Mouse (Mus musculus) cerebellum, adult 8-10 months (tissue): ENCODE measurements at regions not wholly inside any gene's neighbourhood (a gene's known extent, or its start where the extent isn't known, plus 50 kb on each side); places are given as distances from the start of the nearest gene placed in this dataset.
"Not testable (repeated sequence)": the region's sequence is repeated elsewhere in the genome, so short reads cannot be mapped to it uniquely, and the experiment has no call there.

Experiments used
- DNase-seq: peaks from one replicate; pipeline ENCODE4 v3.0.0; 2022

DNA sequence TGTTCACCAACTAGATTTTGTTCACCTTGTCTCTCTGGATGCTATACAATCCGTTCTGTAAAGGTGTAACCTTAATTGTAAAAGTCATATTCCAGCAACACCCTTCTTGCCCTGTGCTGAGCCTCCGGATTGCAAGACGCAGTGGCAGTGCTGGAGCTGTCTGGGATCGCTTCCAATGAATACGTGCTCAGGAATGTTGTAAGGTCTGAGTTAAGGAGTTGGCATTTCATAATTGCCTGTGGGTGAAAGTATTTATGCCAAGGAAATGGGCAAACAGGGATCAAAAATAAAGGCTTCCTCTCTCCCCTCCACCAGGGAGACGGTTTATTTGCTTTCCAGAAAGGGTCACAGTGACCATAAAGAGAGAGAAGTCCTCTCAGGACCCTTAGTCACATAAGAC, 93.3 kb downstream of the Apob start:
- no peak for DNase-seq

DNA sequence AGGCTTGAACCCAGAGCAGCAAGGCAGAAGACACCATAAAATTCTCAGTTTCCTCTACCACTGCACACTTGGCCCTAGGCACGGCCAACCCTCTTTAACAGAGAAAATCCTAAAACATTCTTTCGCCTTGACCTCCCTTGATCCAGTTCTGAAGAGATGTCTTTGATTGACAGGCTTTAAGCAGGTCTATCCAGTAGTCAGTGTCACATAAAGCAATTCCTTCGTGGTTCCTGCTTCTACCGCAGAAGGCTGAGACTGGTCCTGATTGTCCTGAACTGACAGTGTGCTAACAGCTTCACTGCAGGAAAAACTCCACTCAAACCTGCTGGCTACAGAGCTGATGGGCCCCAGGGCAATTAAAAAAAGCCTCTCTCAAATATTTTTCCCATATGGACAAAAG, 93.8 kb downstream of the Apob start:
- no peak for DNase-seq

DNA sequence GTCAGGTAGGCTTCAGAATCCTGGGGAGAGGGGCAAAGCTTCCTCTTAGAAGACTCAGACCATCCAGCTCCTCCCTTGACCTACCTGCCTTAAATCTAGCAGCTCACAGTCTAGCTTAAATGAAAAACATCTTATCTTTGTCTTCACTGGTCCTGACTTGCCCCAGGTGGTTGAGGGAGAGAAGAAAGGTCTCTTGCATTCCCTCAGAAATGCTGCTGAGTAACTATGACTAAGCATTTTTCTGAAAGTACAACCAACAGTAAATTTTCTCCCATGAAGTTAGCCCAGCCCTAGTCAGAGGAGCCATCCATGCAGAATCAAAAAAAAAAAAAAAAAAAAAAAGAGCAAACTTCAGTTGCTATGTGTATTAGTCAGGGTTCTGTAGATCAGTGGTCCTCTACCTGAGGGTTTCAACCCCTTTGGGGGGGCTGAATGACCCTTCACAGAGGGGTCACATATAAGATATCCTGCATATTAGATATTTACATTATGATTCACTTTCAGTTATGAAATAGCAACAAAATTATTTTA, 98.6 kb downstream of the Apob start:
- DNase-seq = no peak

DNA sequence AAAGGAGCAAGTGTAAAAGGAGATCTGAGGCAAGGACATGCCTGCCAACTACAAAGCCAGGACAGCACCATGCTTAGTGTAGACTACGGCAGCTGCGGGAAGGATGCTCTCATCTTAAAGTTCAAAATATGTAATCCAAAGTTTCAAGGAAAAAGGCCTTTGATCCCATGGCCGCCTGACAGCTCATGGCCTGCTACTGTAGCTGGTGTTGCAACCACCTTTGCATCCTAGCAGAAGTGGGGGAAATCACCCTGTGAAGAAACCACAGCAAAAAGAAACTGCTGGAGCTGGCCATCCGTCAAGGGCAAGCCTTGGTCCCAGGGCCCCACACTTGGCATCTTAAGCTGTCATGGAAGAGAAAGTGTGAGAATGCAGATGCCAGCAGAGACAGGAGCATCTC, 99.9 kb downstream of the Apob start:
- no peak for DNase-seq

DNA sequence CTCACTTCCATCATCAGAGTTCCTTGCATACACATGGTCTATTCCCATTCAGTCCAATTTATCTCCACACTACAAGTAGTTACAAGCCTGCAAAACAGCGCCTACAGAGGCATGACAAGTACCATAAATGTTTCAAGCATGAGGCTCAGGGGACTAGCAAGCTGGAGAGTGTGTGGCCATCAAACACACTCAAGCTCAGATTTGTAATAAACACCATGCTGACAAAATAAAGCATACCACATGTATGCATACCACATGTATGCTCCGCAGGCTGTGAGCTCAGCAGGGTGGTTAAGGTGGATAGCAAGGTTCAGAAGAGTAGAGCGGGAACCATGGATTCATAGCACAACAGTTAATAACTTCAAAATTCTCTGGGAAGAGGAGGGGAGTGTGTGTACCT, 100.6 kb downstream of the Apob start:
- DNase-seq = no peak

DNA sequence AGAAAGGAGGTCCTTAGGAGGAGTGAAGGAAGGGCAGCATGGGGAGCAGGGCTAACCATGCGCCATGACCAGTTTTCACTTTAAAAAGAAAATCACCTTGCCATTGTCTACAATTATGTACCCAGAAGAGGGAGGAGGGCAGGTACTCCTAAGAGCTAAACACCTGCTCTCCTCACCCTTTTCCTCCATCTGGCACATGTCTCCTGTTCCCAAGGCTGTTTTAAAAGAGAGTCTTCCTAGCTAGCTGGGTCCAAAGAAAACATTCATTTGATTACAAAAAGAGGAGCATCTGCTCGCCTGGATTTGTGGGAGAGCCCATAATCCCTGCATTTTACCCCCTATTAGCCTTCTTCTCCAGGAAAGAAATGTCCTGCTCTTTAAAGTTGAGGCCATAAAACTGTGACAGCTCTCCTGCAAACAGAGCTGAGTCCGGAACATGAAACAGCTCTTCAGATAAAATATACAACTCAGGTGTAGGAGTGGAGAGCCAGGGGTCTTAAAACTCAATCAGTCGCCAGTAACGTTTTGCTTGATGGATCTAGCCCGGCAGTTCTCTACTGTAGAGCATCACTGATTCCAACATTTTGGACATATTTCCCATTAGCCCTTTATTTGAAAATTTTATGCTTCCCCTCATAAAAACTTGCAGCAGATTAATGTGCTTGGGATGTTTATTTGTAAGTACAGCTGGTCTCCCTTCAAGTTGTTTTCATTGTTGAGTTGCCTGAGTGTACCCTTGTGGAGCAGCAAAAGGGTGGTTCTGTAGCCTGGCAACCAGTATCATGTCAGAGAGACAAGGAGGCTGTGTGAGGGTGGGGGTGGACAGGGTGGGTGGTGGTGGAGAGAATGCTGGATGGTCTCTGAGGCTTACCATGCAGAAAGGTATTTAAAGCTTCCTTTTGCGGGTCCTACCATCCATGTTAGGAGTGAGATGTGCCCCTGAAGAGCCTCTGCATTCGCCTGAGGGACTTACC, 105.5 kb downstream of the Apob start:
- DNase-seq = no peak

DNA sequence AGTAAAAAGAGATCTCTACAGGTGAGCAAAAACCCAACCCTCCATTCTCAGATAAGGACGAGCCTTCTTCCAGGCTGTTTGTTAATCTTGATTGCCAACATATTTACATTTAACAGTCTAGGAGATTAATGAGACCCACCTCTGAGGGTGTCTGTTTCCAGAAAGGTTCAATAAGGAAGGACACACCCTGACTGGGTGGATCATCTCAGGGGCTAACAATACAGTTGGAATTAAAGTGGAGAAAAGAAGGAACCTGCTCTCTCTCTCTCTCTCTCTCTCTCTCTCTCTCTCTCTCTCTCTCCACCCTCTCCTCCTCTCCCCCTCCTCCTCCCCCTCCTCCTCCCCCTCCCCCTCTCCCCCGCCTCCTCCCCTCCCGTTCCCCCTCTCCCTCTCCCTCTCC, 110.5 kb downstream of the Apob start:
- DNase-seq = no peak

DNA sequence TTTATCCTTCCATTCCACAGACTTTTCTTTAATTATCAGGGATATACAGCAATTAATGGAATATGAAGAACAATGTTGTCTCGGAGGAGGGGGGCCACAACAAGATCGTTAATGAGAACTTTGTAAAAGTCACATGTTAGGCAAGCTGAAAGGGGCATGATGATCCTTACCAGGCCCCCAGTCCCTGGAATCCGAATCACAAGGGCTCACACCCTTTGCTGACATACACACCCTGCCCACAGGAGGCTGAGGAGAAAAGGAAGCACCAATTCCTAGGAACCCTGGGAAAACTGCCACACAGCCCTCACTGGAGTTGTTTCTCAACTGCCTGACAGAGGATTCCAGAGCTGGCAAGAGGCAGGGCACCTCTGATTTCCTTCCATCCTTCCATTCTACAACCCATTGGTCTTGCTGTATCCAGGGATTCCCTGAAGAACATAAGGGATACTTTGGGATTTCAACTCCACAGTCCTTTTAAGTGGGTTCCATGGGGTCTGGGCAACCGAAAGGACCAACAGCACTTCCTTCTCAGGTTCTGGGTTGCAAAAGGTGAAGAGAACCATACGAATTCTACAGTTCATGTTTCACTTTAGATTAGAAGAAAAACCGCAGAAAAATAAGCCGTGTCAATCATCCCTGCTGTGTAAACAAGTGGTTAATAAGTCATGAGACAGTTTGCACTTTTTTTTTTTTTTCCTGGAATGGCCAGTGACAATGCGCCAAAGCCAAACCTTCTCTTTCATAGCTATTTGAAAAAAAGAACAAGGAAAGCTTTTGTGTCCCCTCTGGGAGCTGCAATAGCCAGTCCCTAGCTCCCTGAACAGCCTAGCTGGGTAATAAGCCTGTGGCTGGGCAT, 112.2 kb downstream of the Apob start:
- DNase-seq = no peak

DNA sequence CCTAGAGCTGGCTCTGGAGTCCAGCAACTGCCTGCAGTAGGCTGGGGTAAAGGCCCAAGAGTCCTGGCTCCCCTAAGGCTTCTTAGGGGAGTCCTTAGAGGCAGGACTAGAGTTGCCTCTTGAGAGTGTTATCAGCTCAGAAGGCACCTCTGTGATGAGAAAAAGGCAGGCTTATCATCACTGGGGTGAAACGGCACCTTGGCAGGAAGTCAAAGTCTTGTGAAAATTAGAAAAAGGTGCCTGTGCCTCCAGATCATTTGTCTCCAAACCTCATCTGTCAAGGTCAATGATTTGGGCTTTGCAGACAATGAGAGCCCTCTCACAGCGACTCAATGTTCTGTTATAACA, 112.8 kb downstream of the Apob start:
- no peak for DNase-seq

DNA sequence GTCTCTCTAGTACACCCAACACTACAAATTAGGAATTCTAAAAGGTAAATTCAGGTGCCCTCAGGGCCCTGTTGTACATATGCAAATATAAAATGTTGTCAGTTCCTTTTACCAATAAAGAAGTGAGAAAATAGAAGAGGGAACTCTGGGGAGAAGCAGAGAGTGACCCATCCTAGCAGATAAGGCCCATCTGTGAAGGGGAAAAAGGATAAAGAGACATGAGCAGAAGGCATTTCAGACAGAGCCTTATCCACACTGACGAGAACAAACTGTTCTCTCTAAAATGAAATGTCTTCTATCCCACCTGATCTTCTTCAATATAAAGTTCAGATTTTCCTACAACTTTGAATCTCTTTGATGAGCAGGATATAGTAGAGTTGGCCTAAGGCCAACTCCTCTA, 114.5 kb upstream of the Ldah start:
- DNase-seq = no peak

DNA sequence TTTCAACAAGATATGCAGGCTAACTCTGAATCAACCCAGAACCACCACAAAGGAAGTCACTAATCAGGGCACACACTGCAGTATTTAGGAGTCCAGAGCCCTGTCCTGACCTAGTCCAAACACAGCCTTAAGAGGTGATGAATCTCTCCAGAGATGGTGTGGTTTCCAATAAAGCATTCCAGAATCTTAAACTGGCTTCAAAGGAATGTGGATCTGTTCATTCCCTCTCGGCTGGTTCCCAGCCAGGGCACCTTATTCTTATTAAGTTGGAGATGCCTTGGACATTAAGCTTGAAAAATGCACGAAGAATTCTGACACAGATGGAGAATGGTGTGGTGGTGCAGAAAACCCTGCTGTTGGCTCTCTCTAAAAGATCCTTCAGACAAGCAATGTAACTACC, 112.0 kb upstream of the Ldah start:
- DNase-seq = no peak

DNA sequence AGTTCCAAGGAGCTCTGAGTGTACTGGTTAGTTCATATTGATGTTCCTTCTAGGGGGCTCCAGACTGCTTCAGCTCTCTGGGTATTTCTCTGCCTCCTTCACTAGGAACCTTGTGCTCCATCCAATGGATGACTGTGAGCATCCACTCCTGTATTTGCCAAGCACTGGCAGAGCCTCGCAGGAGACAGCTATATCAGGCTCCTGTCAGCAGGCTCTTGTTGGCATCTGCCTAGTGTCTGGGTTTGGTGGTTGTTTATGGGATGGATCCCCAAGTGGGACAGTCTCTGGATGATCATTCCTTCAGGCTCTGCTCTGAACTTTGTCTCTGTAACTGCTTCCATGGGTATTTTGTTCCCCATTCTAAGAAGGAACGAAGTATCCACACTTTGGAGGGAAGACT, 109.5 kb upstream of the Ldah start:
- not testable (repeated sequence) for DNase-seq

DNA sequence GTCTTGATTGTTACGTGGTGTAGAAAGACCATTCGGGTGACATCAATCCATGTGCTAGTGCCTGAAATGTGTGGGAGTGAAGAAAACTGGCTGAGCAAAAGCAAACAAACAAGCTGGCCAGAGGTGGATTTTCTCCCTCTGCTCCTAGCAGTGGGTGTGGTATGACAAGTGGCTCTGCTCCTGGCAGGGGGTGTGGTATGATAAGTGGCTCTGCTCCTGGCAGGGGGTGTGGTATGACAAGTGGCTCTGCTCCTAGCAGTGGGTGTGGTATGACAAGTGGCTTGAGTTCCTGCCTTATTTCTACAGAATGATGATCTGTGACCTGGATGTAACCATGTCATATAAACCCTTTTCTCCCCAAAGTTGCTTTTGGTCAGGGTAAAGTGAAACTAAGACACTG, 108.8 kb upstream of the Ldah start:
- DNase-seq = no peak

DNA sequence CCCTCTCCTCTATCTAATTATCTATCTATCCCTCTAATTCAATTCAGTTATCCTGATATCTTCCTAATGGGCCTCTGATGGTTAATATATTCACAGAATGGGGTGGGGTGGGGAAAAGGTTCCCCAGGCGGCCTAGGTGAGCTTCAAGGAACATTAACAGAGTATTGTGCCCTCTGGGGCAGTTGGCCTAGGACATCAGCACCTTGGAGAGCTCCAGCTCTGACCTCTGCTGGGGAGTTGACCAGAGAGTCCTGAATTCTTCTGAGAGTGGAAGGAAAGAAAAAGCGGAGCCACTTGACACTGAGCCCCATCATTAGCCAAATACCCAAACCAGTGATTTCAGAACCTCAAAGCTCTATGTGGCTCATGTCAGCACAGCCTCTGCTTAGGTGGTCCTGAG, 108.1 kb upstream of the Ldah start:
- DNase-seq = no peak

DNA sequence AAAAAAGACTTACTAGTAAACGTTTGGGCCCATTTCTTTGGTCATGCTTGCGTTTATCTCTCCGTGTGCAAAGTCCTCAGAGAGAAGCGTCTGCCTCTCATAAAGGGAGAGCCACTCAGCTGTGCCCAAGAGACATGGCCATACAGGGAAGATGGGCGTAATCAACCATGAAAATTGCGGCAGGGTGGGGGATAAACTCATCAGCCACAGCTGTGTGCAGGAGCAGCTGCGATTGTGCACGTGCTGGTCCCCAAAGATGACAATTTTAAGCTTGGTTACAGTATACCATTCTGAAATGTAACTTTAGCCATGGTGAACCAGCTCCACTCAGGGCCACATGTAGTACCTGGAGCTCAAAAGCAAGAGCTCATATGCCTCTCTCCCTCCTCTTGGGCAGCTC, 106.1 kb upstream of the Ldah start:
- no peak for DNase-seq

DNA sequence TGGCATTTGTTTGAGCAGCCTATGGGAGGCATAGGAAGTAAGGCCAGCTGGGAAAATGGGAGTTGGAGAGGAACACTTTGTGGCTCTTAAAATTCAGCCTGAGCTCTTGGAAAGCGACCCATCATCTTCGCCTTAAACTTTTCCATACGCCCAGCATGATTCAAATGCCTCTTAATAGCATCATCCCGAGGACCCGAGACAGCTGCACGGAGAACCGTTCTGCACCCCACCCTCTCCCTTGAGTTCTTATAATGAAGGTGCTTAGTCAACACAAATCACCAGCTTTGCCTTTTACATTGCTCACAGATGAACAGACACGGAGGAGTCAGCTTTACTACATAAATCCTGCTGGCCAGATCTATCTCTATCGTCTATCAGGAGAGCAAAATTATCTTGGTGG, 104.6 kb upstream of the Ldah start:
- no peak for DNase-seq

DNA sequence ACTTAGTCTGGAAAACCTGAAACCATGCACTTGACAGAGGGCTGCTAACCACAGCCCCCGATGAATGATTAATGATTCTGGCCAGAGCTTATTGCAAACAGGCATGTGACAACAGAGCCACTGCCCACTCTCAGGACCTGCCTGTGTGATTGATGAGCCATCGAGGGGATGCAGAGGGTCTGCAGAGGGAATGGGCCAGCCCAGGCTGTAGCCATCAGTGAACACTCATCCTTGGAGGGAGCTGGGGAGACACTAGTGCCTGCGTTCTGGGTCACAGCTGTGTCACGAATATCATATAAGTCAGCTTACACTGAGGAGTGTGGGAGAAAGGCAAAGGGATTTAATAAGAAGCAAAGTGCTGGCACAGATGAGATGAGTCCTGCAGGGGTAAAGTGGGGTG, 100.8 kb upstream of the Ldah start:
- DNase-seq = no peak

DNA sequence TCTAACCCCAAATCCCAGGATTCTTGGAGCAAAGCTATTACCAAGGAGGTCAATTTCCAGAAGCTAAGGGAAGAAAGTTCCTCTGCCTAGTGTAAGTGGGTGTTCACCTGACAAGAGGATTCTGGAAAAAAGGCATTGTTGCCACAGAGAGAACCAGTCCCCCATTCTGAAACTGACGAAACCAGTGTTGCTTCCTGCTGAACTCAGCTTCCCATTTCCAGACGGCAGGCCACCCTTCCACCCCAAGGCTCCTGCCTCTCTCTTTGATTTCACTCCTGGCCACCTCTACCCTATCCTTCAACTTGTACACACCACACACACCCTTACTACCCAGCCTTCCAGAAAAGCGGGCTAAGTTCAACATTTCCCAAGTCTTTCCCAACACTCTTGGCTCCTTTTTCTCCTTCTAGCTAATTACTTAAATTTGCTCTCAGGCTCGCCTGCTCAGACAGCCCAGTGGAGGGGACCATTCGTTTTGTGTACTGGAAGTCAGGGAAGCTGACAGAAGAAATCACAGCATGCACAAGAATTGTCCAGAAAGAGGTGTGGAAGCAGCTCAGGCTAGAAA, 98.6 kb upstream of the Ldah start:
- no peak for DNase-seq

DNA sequence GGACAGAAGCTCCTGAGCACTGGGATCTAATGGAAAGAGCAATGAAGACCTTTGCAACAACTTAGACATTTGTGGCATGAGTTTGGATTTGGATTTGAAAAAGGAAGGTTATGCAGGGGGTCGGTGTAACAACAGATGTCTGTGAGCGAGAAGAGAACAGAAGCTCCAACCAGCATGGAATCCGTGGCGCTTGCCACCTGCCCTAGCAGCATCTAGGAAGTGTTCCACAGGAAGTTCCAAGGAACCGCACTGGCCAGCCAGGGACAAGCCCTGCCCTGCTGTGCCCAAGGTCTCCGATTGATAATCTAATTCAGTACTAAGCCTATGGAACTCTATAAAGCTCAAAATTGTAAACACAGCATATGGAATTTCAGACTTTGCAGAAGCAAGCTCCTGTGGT, 98.0 kb upstream of the Ldah start:
- peak; percentile 3 for DNase-seq

DNA sequence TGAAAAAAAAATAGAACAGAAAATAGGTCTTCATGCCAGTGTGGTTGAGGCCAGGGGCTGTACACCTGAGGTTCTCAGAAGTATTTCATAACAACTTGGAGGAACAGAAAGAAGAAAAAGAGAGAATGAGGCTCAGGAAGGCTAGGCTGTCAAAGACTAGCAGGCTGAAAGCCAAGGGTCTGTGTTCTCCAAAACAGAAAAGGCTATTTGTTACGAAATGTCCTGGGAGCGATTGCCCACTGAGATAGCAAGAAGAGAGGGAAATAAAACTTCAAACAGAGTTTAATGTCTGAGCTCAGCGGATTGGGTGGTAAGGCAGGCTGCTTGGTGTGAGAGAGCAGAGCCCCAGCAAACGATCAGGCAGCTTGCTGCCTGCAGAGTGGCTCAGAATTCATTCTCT, 97.6 kb upstream of the Ldah start:
- DNase-seq = no peak

DNA sequence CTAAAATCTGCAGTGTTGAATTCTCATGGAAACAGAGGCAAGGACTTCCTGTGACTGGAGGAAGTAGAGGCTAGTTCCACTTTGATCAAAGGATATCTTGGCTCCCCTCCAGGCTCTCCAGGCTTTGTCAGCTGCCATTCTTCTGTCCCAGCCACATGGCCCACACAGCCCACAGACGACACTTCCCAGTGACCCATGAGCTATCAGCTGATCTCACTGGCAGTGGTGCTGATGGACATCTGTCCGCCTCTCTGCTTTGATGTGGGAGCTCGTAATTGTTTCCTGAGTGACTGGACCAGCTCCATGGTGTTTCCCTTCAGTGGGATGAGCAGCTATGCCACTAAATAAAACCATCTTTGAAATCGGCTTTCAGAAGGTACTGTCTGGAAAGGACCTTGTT, 96.4 kb upstream of the Ldah start:
- DNase-seq = no peak

DNA sequence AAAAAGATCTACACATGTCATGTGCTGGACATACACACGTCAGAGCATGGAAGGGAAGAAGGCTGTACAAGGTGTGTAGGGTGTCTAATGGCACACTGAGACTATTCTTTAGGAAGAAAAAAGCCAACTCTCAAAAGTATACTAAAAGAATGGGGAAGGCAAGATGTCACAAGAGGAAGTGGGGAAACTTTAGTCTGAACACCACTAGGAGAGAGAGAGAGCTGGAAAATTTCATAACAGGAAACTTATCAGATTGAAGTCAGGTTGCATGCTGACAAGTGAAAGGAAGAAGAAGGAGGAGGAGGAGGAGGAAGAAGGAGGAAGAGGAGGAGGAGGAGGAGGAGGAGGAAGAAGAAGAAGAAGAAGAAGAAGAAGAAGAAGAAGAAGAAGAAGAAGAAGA, 52.3 kb upstream of the Ldah start:
- no peak for DNase-seq
